Mouse (Mus musculus): ENCODE measurements around the gene Lhfp. TPM values are rescaled to one million over a fixed set of nuclear protein-coding genes. Genes with fewer than 3 reads are reported as not detected.
A peak's percentile ranks its signal among the peaks of the same experiment; 100 is the strongest.

The Lhfp gene
- total RNA-seq (2014; rRNA removed), result 10.6 and 14.3 TPM in 2 replicates
- polyA plus RNA-seq (2012; rRNA removed), result 14.2 and 15.3 TPM in 2 replicates

GRCm38 (mm10) chr3:53041411-53042239, at the start of gene Lhfp:
Gene Lhfp, plus strand, starts transcription at chr3:53041528.
- Histone ChIP-seq H3K27ac (replicated peaks; ENCODE audit: insufficient read depth, low read depth, low read length) (no peak within 1 kb of the TSS; the same call in 1 of the 2 replicates), H3K79me2 (ENCODE audit: control insufficient read depth, insufficient read depth, low read length) (no peaks in the 10 kb centered on the region; the same call in 1 of the 2 replicates), H3K4me3 (ENCODE audit: insufficient read depth, low read depth, low read length) (peak within 1 kb of the TSS; percentile 72), H3K4me1 (ENCODE audit: control insufficient read depth, insufficient read depth, low read length) (peaks cover 3% of the 10 kb centered on the region; the same call in 1 of the 2 replicates), H3K9ac (ENCODE audit: low read depth, low read length) (peak within 1 kb of the TSS; percentile 57), H3K27me3 (ENCODE audit: control insufficient read depth, insufficient read depth, low read length) (peaks cover 10% of the 10 kb centered on the region), H3K36me3 (ENCODE audit: control insufficient read depth, insufficient read depth, low read length) (no peaks in the 10 kb centered on the region)
- no peak for DNase-seq (ENCODE audit: extremely low read depth, low read depth, low spot score)
- WGBS, result under 1% methylated on average over 58 of the region's 58 CpGs
- no peak for TF ChIP-seq CTCF (IDR thresholded peaks at IDR 0.05; ENCODE audit: low read depth, low read length)
- no peak for TF ChIP-seq POLR2A (IDR thresholded peaks at IDR 0.05; ENCODE audit: extremely low read depth, insufficient read depth, low read length)

- no peak for DNase-seq (ENCODE audit: extremely low read depth, low read depth, low spot score)
- H3K9ac ChIP-seq (ENCODE audit: low read depth, low read length), result no peak overlapping the region
- H3K79me2 ChIP-seq (ENCODE audit: control insufficient read depth, insufficient read depth, low read length), result no peaks in the 10 kb centered on the region
- WGBS, result 92% methylated on average over 10 of the region's 10 CpGs
- H3K27ac ChIP-seq (replicated peaks; ENCODE audit: insufficient read depth, low read depth, low read length), result no peak overlapping the region
- H3K4me3 ChIP-seq (ENCODE audit: insufficient read depth, low read depth, low read length), result no peak overlapping the region
- no peaks in the 10 kb centered on the region for H3K27me3 ChIP-seq (ENCODE audit: control insufficient read depth, insufficient read depth, low read length)
- TF ChIP-seq CTCF (IDR thresholded peaks at IDR 0.05; ENCODE audit: low read depth, low read length) (no peak), POLR2A (IDR thresholded peaks at IDR 0.05; ENCODE audit: extremely low read depth, insufficient read depth, low read length) (no peak)
- no peaks in the 10 kb centered on the region for H3K4me1 ChIP-seq (ENCODE audit: control insufficient read depth, insufficient read depth, low read length)
- peaks cover 31% of the 10 kb centered on the region for H3K36me3 ChIP-seq (ENCODE audit: control insufficient read depth, insufficient read depth, low read length)
These were observed 48.0 kb upstream of the Lhfp start for GRCm38 (mm10) chr3:52993296-52993695.

DNA sequence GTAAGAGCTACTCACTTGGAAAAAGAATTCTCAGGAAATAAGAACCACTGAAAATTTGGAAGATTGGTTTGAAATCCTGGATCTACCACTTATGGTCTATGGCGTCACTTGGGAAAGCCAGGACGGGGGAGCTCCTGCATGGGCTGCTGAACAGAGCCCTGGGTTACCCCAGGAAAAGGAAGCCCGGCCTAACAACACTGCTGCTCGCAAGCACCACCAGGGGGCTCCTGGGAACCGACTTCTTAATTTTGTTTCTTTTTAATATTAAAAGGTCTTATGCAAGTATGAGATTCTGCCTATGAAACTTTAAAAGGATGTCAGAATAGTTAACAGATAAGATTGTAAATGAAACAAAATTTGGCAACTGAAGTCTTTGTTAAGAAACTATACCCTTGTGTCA, 46.7 kb upstream of the Lhfp start:
- H3K27ac ChIP-seq (replicated peaks; ENCODE audit: insufficient read depth, low read depth, low read length), result no peak overlapping the region
- H3K9ac ChIP-seq (ENCODE audit: low read depth, low read length), result no peak overlapping the region
- no peak overlapping the region for H3K4me3 ChIP-seq (ENCODE audit: insufficient read depth, low read depth, low read length)
- no peak for DNase-seq (ENCODE audit: extremely low read depth, low read depth, low spot score)
- H3K36me3 ChIP-seq (ENCODE audit: control insufficient read depth, insufficient read depth, low read length), result peaks cover 30% of the 10 kb centered on the region
- H3K4me1 ChIP-seq (ENCODE audit: control insufficient read depth, insufficient read depth, low read length), result no peaks in the 10 kb centered on the region
- TF ChIP-seq CTCF (IDR thresholded peaks at IDR 0.05; ENCODE audit: low read depth, low read length) (peak; percentile 24; the same call in 1 of the 2 replicates), POLR2A (IDR thresholded peaks at IDR 0.05; ENCODE audit: extremely low read depth, insufficient read depth, low read length) (no peak)
- H3K79me2 ChIP-seq (ENCODE audit: control insufficient read depth, insufficient read depth, low read length), result no peaks in the 10 kb centered on the region
- no peaks in the 10 kb centered on the region for H3K27me3 ChIP-seq (ENCODE audit: control insufficient read depth, insufficient read depth, low read length)
- 86% methylated on average over 5 of the region's 5 CpGs for WGBS

- H3K27me3 ChIP-seq (ENCODE audit: control insufficient read depth, insufficient read depth, low read length), result no peaks in the 10 kb centered on the region
- peak; percentile 37 for DNase-seq (ENCODE audit: extremely low read depth, low read depth, low spot score)
- no peak overlapping the region for H3K4me3 ChIP-seq (ENCODE audit: insufficient read depth, low read depth, low read length)
- H3K36me3 ChIP-seq (ENCODE audit: control insufficient read depth, insufficient read depth, low read length), result peaks cover 26% of the 10 kb centered on the region; the same call in 1 of the 2 replicates
- WGBS, result 84% methylated on average over 5 of the region's 5 CpGs
- no peaks in the 10 kb centered on the region for H3K4me1 ChIP-seq (ENCODE audit: control insufficient read depth, insufficient read depth, low read length)
- no peak overlapping the region for H3K9ac ChIP-seq (ENCODE audit: low read depth, low read length)
- no peaks in the 10 kb centered on the region for H3K79me2 ChIP-seq (ENCODE audit: control insufficient read depth, insufficient read depth, low read length)
- no peak overlapping the region for H3K27ac ChIP-seq (replicated peaks; ENCODE audit: insufficient read depth, low read depth, low read length)
- TF ChIP-seq POLR2A (IDR thresholded peaks at IDR 0.05; ENCODE audit: extremely low read depth, insufficient read depth, low read length) (no peak), CTCF (IDR thresholded peaks at IDR 0.05; ENCODE audit: low read depth, low read length) (no peak)
These were observed 44.7 kb upstream of the Lhfp start for GRCm38 (mm10) chr3:52996635-52997034.

DNA sequence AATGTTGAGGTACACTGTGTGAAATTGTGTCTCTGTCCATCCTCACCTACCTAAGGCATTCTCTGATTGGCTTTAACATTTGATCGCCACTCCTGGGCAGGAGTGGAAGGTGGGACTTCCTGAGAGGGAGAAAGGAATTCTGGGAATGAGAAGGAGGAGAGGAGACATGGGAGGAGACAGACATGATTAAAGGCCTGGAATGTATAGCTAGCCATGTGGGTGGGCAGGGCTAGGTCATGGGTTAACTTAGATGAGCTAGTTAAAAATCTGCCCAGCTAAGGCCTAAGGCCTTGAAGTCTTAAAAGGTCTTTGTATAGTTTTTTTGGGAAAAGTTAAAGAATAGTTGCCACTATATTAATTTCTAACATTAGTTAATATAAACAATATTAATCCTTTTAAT, 43.9 kb upstream of the Lhfp start:
- Histone ChIP-seq H3K36me3 (ENCODE audit: control insufficient read depth, insufficient read depth, low read length) (peaks cover 30% of the 10 kb centered on the region; the same call in 1 of the 2 replicates), H3K4me1 (ENCODE audit: control insufficient read depth, insufficient read depth, low read length) (no peaks in the 10 kb centered on the region), H3K27me3 (ENCODE audit: control insufficient read depth, insufficient read depth, low read length) (no peaks in the 10 kb centered on the region), H3K4me3 (ENCODE audit: insufficient read depth, low read depth, low read length) (no peak overlapping the region), H3K27ac (replicated peaks; ENCODE audit: insufficient read depth, low read depth, low read length) (no peak overlapping the region), H3K79me2 (ENCODE audit: control insufficient read depth, insufficient read depth, low read length) (no peaks in the 10 kb centered on the region), H3K9ac (ENCODE audit: low read depth, low read length) (no peak overlapping the region)
- DNase-seq (ENCODE audit: extremely low read depth, low read depth, low spot score), result no peak
- TF ChIP-seq POLR2A (IDR thresholded peaks at IDR 0.05; ENCODE audit: extremely low read depth, insufficient read depth, low read length) (no peak), CTCF (IDR thresholded peaks at IDR 0.05; ENCODE audit: low read depth, low read length) (no peak)
- 87% methylated on average over 1 of the region's 1 CpGs for WGBS
